Mouse (Mus musculus) myocyte (in vitro differentiated cells): ENCODE measurements around the gene Cpb2.

Experiments used
- CEBPB ChIP-seq: IDR thresholded peaks from 2 replicates; pipeline ENCODE4 v1.6.1; 2011; ENCODE audit warnings: mild to moderate bottlenecking, moderate library complexity; ENCODE audit not compliant: poor library complexity, insufficient read depth, severe bottlenecking
- E2F4 ChIP-seq: IDR thresholded peaks from one replicate; pipeline ENCODE4 v1.6.1; 2011; ENCODE audit warnings: mild to moderate bottlenecking, control low read depth, moderate library complexity; ENCODE audit not compliant: insufficient read depth
- MAX ChIP-seq: IDR thresholded peaks from one replicate; pipeline ENCODE4 v1.6.1; 2011; ENCODE audit warnings: low read depth, mild to moderate bottlenecking, control low read depth
- MYOD1 ChIP-seq, 3 experiments: IDR thresholded peaks; one replicate each; pipeline ENCODE4 v1.6.1; 2011; ENCODE audit warnings: control low read depth in 2 of 3, low read depth in 2 of 3, mild to moderate bottlenecking in 2 of 3, moderate library complexity in 1 of 3; ENCODE audit not compliant: insufficient read length in 2 of 3, control insufficient read depth in 1 of 3
- MYOG ChIP-seq, 3 experiments: IDR thresholded peaks; one replicate each; pipeline ENCODE4 v1.6.1; 2011; ENCODE audit warnings: control low read depth in 2 of 3, low read depth in 2 of 3, mild to moderate bottlenecking in 2 of 3; ENCODE audit not compliant: insufficient read length in 2 of 3, control insufficient read depth in 1 of 3, insufficient read depth in 1 of 3
- POLR2A ChIP-seq: IDR thresholded peaks from one replicate; pipeline ENCODE4 v1.6.1; 2011; ENCODE audit warnings: low read depth, mild to moderate bottlenecking, control low read depth, moderate library complexity; ENCODE audit not compliant: insufficient read length
- POLR2AphosphoS2 ChIP-seq: IDR thresholded peaks from one replicate; pipeline ENCODE4 v1.6.1; 2011; ENCODE audit warnings: low read depth, control low read depth; ENCODE audit not compliant: insufficient read length
- REST ChIP-seq: IDR thresholded peaks from one replicate; pipeline ENCODE4 v1.6.1; 2011; ENCODE audit warnings: mild to moderate bottlenecking, control low read depth, moderate library complexity; ENCODE audit not compliant: insufficient read depth, insufficient read length
- SRF ChIP-seq: IDR thresholded peaks from one replicate; pipeline ENCODE4 v1.6.1; 2011; ENCODE audit warnings: low read depth; ENCODE audit not compliant: control insufficient read depth, insufficient read length
- TCF12 ChIP-seq: IDR thresholded peaks from one replicate; pipeline ENCODE4 v1.6.1; 2011; ENCODE audit warnings: mild to moderate bottlenecking, control low read depth; ENCODE audit not compliant: poor library complexity, insufficient read depth, severe bottlenecking
- USF1 ChIP-seq: IDR thresholded peaks from one replicate; pipeline ENCODE4 v1.6.1; 2011; ENCODE audit warnings: low read depth, mild to moderate bottlenecking, control low read depth, moderate library complexity

- TF ChIP-seq POLR2A: no peak
- TF ChIP-seq SRF: no peak
- TF ChIP-seq USF1: no peak
- TF ChIP-seq MYOG (IDR thresholded peaks at IDR 0.05; ENCODE audit: control insufficient read depth in 1 of 3, insufficient read depth in 1 of 3, insufficient read length in 2 of 3, low read depth in 2 of 3): no peak
- no peak for TF ChIP-seq MAX
- TF ChIP-seq CEBPB: no peak
- no peak for TF ChIP-seq E2F4
- no peak for TF ChIP-seq POLR2AphosphoS2
- TF ChIP-seq TCF12: no peak
- no peak for TF ChIP-seq MYOD1 (IDR thresholded peaks at IDR 0.05; ENCODE audit: control insufficient read depth in 1 of 3, insufficient read length in 2 of 3, low read depth in 2 of 3)
- TF ChIP-seq REST: no peak
Observed at GRCm38 (mm10) chr14:75222386-75222785, 19.7 kb upstream of the Cpb2 start.
